Mouse (Mus musculus) ovary, adult 10 weeks (tissue): Measurements from ENCODE around the gene Ssty1. TPM values are rescaled to one million over a fixed set of nuclear protein-coding genes. Genes with fewer than 3 reads are reported as not detected.

Experiments
- polyA plus RNA-seq: library from polyadenylated mRNA; stranded (reverse); fragments of 350-450 nt; fragmentation: Illumina TruSeq; extraction: RNeasy Lipid Tissue Mini Kit (QIAGEN cat#74804); gene quantifications from one replicate; pipeline ENCODE4 v1.2.3, GENCODE M21; 2014

The Ssty1 gene
- polyA plus RNA-seq: not detected

DNA sequence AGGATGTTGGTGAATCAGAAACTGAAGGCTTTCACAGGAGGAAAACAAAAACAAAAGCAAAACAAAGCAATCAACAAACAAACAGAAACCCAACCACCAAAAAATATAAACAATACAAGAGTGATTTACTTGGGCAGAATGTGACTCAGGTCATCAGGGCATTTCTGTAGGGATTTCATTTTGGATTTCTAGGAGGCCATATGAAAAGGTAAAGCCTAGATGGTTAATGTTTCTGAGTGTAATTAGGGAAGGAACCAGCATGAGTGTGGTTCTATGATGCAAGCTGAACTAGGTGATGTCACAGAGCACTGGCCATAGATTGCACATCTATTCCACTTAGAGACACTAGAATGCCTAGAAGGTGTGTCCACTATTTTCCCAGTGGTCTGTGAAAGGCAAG is at the start of gene Ssty1:
TSS of gene Ssty1 (plus strand) at position 301 of the 400 bp plus-strand sequence.

DNA sequence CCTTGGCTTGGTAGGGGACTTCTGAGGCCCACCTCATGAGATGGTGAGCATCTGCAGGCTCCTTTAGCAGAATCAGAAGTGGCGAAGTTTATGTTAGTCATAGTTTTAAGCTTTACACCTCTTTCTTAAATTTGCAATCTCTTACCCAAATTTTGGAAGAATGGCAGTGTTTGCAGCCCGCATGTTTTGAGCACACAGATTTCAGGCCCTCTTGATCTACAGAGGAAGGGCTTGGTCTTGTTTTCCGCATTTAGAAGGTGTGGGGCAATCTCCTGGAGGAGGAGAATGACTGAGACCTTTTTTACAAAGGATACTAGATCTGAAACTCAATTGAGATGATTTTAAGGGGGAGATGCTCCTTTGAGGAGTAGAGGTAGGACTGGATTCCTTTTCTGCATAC is 27.2 kb upstream of the Ssty1 start, which contains the start of gene Gm21764:
TSS of gene Gm21764 (minus strand) at position 101 of the 400 bp plus-strand sequence.

Other genes with a start within 250 kb of the Ssty1 start
- gene Gm21904, start 242.8 kb upstream of the Ssty1 start, polyA plus RNA-seq: not detected
- not detected for gene Gm20772, start 214.4 kb upstream of the Ssty1 start, polyA plus RNA-seq
- not detected for gene Gm20831, start 214.4 kb upstream of the Ssty1 start, polyA plus RNA-seq
- not detected for gene Srsy, start 151.8 kb upstream of the Ssty1 start, polyA plus RNA-seq
- not detected for gene Gm21764, start 27.3 kb upstream of the Ssty1 start, polyA plus RNA-seq